Mouse (Mus musculus): ENCODE measurements around the gene Lrriq3.

DNA sequence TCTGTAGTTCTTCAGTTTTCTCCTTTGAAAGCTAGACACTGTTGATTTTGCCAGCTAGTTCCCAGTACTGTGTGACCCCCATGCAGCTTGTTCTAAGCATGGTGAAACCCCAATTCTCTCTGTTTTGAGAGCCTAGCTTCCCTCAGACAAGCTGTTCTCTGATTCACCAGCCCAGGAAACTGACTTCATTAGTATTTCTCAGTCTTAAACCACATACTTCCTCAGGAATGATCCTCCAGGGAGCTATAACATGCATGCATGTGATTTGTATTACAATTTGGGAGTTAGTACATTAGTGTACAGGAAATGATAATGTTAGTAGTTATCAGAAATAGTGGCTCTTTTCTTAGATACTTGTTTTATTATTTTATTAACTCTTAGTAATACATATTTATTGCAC is 36.6 kb upstream of the Lrriq3 start:
- TF ChIP-seq ZC3H11A (IDR thresholded peaks at IDR 0.05; ENCODE audit: low read depth, low read length): no peak
- TF ChIP-seq JUND (IDR thresholded peaks at IDR 0.05; ENCODE audit: low read depth, low read length): no peak
- TF ChIP-seq GABPA (IDR thresholded peaks at IDR 0.05; ENCODE audit: low read depth, low read length): no peak
